Mouse (Mus musculus) right cerebral cortex, adult 18-20 months (tissue): ENCODE results near the gene Arl3.
A peak's percentile ranks its signal among the peaks of the same experiment; 100 is the strongest.

Source experiments
- DNase-seq: peaks from one replicate; pipeline ENCODE4 v3.0.0; 2022; ENCODE audit warnings: mixed read lengths

Gene Arl3

GRCm38 (mm10) chr19:46532031-46532688 lies 40.8 kb downstream of the Arl3 start:
- DNase-seq = no peak

GRCm38 (mm10) chr19:46531071-46532030 lies 41.6 kb downstream of the Arl3 start:
- peak; percentile 59 for DNase-seq

GRCm38 (mm10) chr19:46530449-46530990 lies 42.5 kb downstream of the Arl3 start:
- DNase-seq = no peak

GRCm38 (mm10) chr19:46529601-46530448 lies 43.2 kb downstream of the Arl3 start:
- no peak for DNase-seq

- peak; percentile 66 for DNase-seq
Observed at GRCm38 (mm10) chr19:46528529-46529213, 44.3 kb downstream of the Arl3 start.

GRCm38 (mm10) chr19:46527632-46528528 lies 45.1 kb downstream of the Arl3 start:
- DNase-seq = no peak

GRCm38 (mm10) chr19:46525691-46526631 lies 47.0 kb downstream of the Arl3 start:
- DNase-seq = no peak

- DNase-seq = no peak
Observed at GRCm38 (mm10) chr19:46524601-46525321, 48.2 kb downstream of the Arl3 start.

- DNase-seq = no peak
Observed at GRCm38 (mm10) chr19:46524152-46524544, 48.9 kb downstream of the Arl3 start.

- DNase-seq = peak; percentile 81
Observed at GRCm38 (mm10) chr19:46523480-46524151, 49.4 kb downstream of the Arl3 start.

GRCm38 (mm10) chr19:46523131-46523479 lies 49.9 kb downstream of the Arl3 start:
- DNase-seq = no peak

- no peak for DNase-seq
Observed at GRCm38 (mm10) chr19:46522433-46523044, 50.5 kb downstream of the Arl3 start.

GRCm38 (mm10) chr19:46521698-46522097 lies 51.3 kb downstream of the Arl3 start:
- no peak for DNase-seq

- no peak for DNase-seq
Observed at GRCm38 (mm10) chr19:46518828-46519621, 54.0 kb downstream of the Arl3 start.

- DNase-seq = no peak
Observed at GRCm38 (mm10) chr19:46518352-46518787, 54.6 kb downstream of the Arl3 start.

- no peak for DNase-seq
Observed at GRCm38 (mm10) chr19:46517529-46518351, 55.3 kb downstream of the Arl3 start.
